Comparison of ENCODE assay signal across 24 mouse cellular contexts in the genomic region with DNA sequence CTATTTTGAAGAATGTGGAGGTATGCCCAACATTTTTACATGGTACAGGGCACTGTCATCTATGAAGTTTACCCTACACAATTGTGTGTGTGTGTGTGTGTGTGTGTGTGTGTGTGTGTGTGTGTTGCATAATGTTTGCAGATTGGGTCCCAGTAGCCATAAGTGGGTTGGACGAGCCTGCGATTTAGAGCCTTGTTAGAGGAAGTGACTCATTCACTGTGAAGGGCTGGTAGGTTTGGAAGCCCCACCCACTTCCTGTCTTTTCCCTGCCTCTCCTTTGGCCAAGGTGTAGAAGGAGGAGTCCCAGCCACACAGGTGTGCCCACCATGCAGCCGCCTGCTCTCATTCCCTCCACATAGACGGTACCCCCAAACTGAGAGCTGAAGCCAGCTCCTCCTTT.
DNase-seq lines count a peak whose midpoint lies in the region; ATAC-seq and TF ChIP-seq lines count a peak whose summit lies in the region.
"Had no signal": no experiment of that assay in that cellular context is flagged by ENCODE, and none has a peak within 500 bp of the region (broad histone marks: within the 10 kb centered on the region; RNA-seq: fewer than 3 reads in every experiment).

No protein-coding gene starts in this region.

- 74% methylated on average over 4 of the region's 4 CpGs for WGBS in heart, embryonic 14.5 days
- 91% methylated on average over 4 of the region's 4 CpGs for WGBS in kidney, embryonic 15.5 days

- H3K36me3 ChIP-seq in heart, embryonic 14.5 days (ENCODE audit: control insufficient read depth, insufficient read depth, low read length), result peaks cover 54% of the 10 kb centered on the region
- peaks cover 0 to 13% of the 10 kb centered on the region in 2 experiments; a peak in 2 of 4 replicates for H3K36me3 ChIP-seq in MEL (ENCODE audit: control insufficient read depth in 1 of 2, insufficient read depth in 2 of 2, low read length in 2 of 2)
- H3K36me3 ChIP-seq in kidney, embryonic 15.5 days, result no peaks in the 10 kb centered on the region
- H3K36me3 ChIP-seq: embryonic facial prominence, embryonic 15.5 days; lung, embryonic 15.5 days; neural tube, embryonic 15.5 days had no signal

- no peak overlapping the region for H3K4me3 ChIP-seq in heart, embryonic 14.5 days (ENCODE audit: control insufficient read depth in 1 of 2, insufficient read depth in 1 of 2, low read depth in 1 of 2, low read length in 2 of 2)
- H3K4me3 ChIP-seq in MEL (ENCODE audit: control insufficient read depth in 1 of 2, insufficient read depth in 1 of 2, low read depth in 2 of 2, low read length in 2 of 2), result no peak overlapping the region
- no peak overlapping the region for H3K4me3 ChIP-seq in kidney, embryonic 15.5 days (replicated peaks)
- H3K4me3 ChIP-seq: embryonic facial prominence, embryonic 15.5 days; layer of hippocampus, adult 2 months; lung, embryonic 15.5 days; myocyte; neural tube, embryonic 15.5 days had no signal

- ATAC-seq in heart, embryonic 14.5 days (ENCODE audit: insufficient number of reproducible peaks, insufficient read depth, low FRiP score, low read depth), result 0 out of 2 replicates have a peak, but pooled peaks have one; percentile 38
- peak; percentile 75 for ATAC-seq in megakaryocyte, adult 5-6 weeks (ENCODE audit: poor library complexity, severe bottlenecking)
- ATAC-seq in kidney, embryonic 15.5 days (replicated peaks; ENCODE audit: low FRiP score), result no peak
- ATAC-seq: forebrain, embryonic 16.5 days had no signal

- no peak for DNase-seq in heart, postnatal 25 days (ENCODE audit: low spot score)
- DNase-seq in 416B (ENCODE audit: low read depth) (peak; percentile 92), MEL (ENCODE audit: low read depth, low spot score) (peak; percentile 48)
- no peak for DNase-seq in embryo, embryonic 10 days (ENCODE audit: low spot score)
- no peak for DNase-seq in right cerebral cortex, adult 18-20 months
- DNase-seq: adrenal gland, adult 2 months; cerebellum, postnatal 10 days; embryo, embryonic 11 days; kidney, adult 2 months; kidney, postnatal 14 days; layer of hippocampus, postnatal 36 days; midbrain, embryonic 14.5 days; right cerebral cortex, postnatal 4 days had no signal

- TF ChIP-seq EP300 in MEL (IDR thresholded peaks at IDR 0.05; ENCODE audit: low read depth in 1 of 2, low read length in 2 of 2), result no peak

- H3K9me3 ChIP-seq in heart, embryonic 14.5 days (ENCODE audit: control insufficient read depth, low read length), result no peaks in the 10 kb centered on the region
- H3K9me3 ChIP-seq in MEL (replicated peaks; ENCODE audit: insufficient read depth, low read length), result no peaks in the 10 kb centered on the region
- no peaks in the 10 kb centered on the region for H3K9me3 ChIP-seq in kidney, embryonic 15.5 days (replicated peaks)
- H3K9me3 ChIP-seq: embryonic facial prominence, embryonic 15.5 days; G1E; lung, embryonic 15.5 days; neural tube, embryonic 15.5 days had no signal

- H3K27ac ChIP-seq in heart, embryonic 14.5 days (replicated peaks in 1 of 2; ENCODE audit: control insufficient read depth in 1 of 2, insufficient read depth in 1 of 2, low read depth in 2 of 2, low read length in 2 of 2), result no peak overlapping the region
- H3K27ac ChIP-seq in MEL (ENCODE audit: control insufficient read depth, low read depth, low read length), result no peak overlapping the region
- H3K27ac ChIP-seq in kidney, embryonic 15.5 days, result no peak overlapping the region
- H3K27ac ChIP-seq: embryonic facial prominence, embryonic 15.5 days; layer of hippocampus, adult 2 months; liver, embryonic 14.5 days; lung, embryonic 15.5 days; neural tube, embryonic 15.5 days had no signal

- intact Hi-C loops in heart, postnatal 25 days (cut with DNase I), result no loop called here

- no peak for TF ChIP-seq POLR2A in MEL (IDR thresholded peaks at IDR 0.05; ENCODE audit: control insufficient read depth in 1 of 2, insufficient read depth in 1 of 2, low read depth in 1 of 2, low read length in 2 of 2, poor library complexity in 1 of 2)

- H3K9ac ChIP-seq in heart, embryonic 14.5 days (ENCODE audit: low read length), result no peak overlapping the region
- H3K9ac ChIP-seq in MEL (ENCODE audit: control insufficient read depth, low read depth, low read length, poor library complexity, severe bottlenecking), result no peak overlapping the region
- H3K9ac ChIP-seq in kidney, embryonic 15.5 days, result no peak overlapping the region
- H3K9ac ChIP-seq: embryonic facial prominence, embryonic 15.5 days; liver, embryonic 14.5 days; lung, embryonic 15.5 days; neural tube, embryonic 15.5 days had no signal

- peaks cover 4 to 5% of the 10 kb centered on the region in 2 experiments; a peak in 2 of 4 replicates for H3K4me1 ChIP-seq in heart, embryonic 14.5 days (ENCODE audit: control insufficient read depth in 2 of 2, insufficient read depth in 2 of 2, low read length in 2 of 2)
- H3K4me1 ChIP-seq in MEL (ENCODE audit: control insufficient read depth in 1 of 2, insufficient read depth in 2 of 2, low read length in 2 of 2), result peaks cover 0 to 12% of the 10 kb centered on the region in 2 experiments; a peak in 3 of 4 replicates
- peaks cover 12% of the 10 kb centered on the region for H3K4me1 ChIP-seq in kidney, embryonic 15.5 days
- H3K4me1 ChIP-seq: lung, embryonic 15.5 days; neural tube, embryonic 15.5 days had no signal

- TF ChIP-seq CTCF in MEL (IDR thresholded peaks at IDR 0.05 in 2 of 3, conservative IDR thresholded peaks at IDR 0.05 in 1 of 3; ENCODE audit: control insufficient read depth in 1 of 3, insufficient read depth in 1 of 3, low read depth in 2 of 3, low read length in 3 of 3, poor library complexity in 1 of 3, severe bottlenecking in 1 of 3), result no peak

- H3K27me3 ChIP-seq in heart, embryonic 14.5 days (ENCODE audit: control insufficient read depth, insufficient read depth, low read length), result no peaks in the 10 kb centered on the region
- no peaks in the 10 kb centered on the region for H3K27me3 ChIP-seq in MEL (ENCODE audit: control insufficient read depth in 1 of 2, insufficient read depth in 2 of 2, low read length in 2 of 2)
- H3K27me3 ChIP-seq in kidney, embryonic 15.5 days, result no peaks in the 10 kb centered on the region
- H3K27me3 ChIP-seq: embryonic facial prominence, embryonic 15.5 days; lung, embryonic 15.5 days; neural tube, embryonic 15.5 days had no signal

- TF ChIP-seq RAD21 in MEL (IDR thresholded peaks at IDR 0.05; ENCODE audit: low read depth, low read length), result no peak

- H3K79me2 ChIP-seq in MEL (ENCODE audit: control insufficient read depth, insufficient read depth, low read length, poor library complexity), result no peaks in the 10 kb centered on the region

- H3K4me2 ChIP-seq in heart, embryonic 14.5 days (ENCODE audit: low read length), result no peak overlapping the region
- no peak overlapping the region for H3K4me2 ChIP-seq in kidney, embryonic 15.5 days
- H3K4me2 ChIP-seq: embryonic facial prominence, embryonic 15.5 days; lung, embryonic 15.5 days; neural tube, embryonic 15.5 days had no signal

TF ChIP-seq in MEL, 35 proteins besides CTCF, POLR2A, EP300 and RAD21:
- TF ChIP-seq ZKSCAN1 (IDR thresholded peaks at IDR 0.05; ENCODE audit: low read depth, low read length) (no peak), GATA1 (IDR thresholded peaks at IDR 0.05; ENCODE audit: low read depth, low read length) (no peak), JUND (IDR thresholded peaks at IDR 0.05; ENCODE audit: low read depth, low read length) (no peak), NELFE (IDR thresholded peaks at IDR 0.05; ENCODE audit: low read depth, low read length) (no peak), TCF12 (IDR thresholded peaks at IDR 0.05; ENCODE audit: low read depth, low read length) (no peak), TBP (IDR thresholded peaks at IDR 0.05; ENCODE audit: low read depth, low read length) (no peak), SMC3 (IDR thresholded peaks at IDR 0.05; ENCODE audit: low read depth, low read length) (no peak), BHLHE40 (IDR thresholded peaks at IDR 0.05; ENCODE audit: borderline replicate concordance, low read depth, low read length) (no peak), ZC3H11A (IDR thresholded peaks at IDR 0.05; ENCODE audit: low read depth, low read length) (no peak)

Comparison
In these comparisons a context has a peak if more than half of its experiments do, and no peak if none do; other contexts are left out.
1. DNase-seq: peak in 416B (single experiment) and MEL (single experiment); none in heart, postnatal 25 days (single experiment), embryo, embryonic 10 days (single experiment) and right cerebral cortex, adult 18-20 months (single experiment).